Mouse (Mus musculus): Measurements from ENCODE around the gene Plekhn1.

DNA sequence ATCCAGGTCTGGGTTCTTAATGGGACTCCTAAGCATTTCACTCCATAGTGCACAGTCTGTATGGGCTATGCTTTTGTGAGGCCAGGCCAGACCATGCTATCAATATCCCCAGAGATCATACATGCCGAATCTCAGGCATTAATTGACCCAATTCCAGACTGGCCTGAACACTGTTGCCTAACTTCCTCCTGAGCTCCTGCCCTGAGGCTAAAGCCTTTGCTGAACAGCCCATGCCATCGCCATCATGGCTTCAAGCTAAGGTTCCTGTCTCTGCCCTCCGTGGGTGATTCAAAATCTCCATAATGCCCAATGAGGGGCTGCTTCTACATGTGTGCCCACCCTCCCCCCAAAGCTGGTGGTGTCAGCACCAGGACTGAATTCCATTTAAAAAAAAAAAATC lies 18.0 kb upstream of the Plekhn1 start:
- no peak for TF ChIP-seq POLR2A (IDR thresholded peaks at IDR 0.05; ENCODE audit: borderline replicate concordance, extremely low read depth, low read depth, low read length)
- TF ChIP-seq CTCF (IDR thresholded peaks at IDR 0.05; ENCODE audit: insufficient read depth, low read length), result no peak

All from lung, adult 2 months (tissue).